Mouse (Mus musculus): ENCODE measurements around the gene Clca4b.
"Not testable (repeated sequence)": the region's sequence is repeated elsewhere in the genome, so short reads cannot be mapped to it uniquely, and the experiment has no call there.

- TF ChIP-seq MAFK (IDR thresholded peaks at IDR 0.05; ENCODE audit: insufficient read depth, low read depth, low read length); HCFC1 (IDR thresholded peaks at IDR 0.05; ENCODE audit: borderline replicate concordance, insufficient read depth, low read length): not testable (repeated sequence)
Measured at GRCm38 (mm10) chr3:144947376-144947775, 15.0 kb upstream of the Clca4b start.
